Mouse (Mus musculus): ENCODE measurements around the gene Fancl. TPM values are rescaled to one million over a fixed set of nuclear protein-coding genes. Genes with fewer than 3 reads are reported as not detected.
A peak's percentile ranks its signal among the peaks of the same experiment; 100 is the strongest.
"Not testable (repeated sequence)": the region's sequence is repeated elsewhere in the genome, so short reads cannot be mapped to it uniquely, and the experiment has no call there.

Gene Fancl
- total RNA-seq (2021) (10 to 100 TPM in 1 of 2 experiments, 1 to 10 TPM in 1; 8.7 to 13.6 TPM), polyA plus RNA-seq (2012; rRNA removed) (0.38 and 0.68 TPM in 2 replicates)
- long read RNA-seq, transcript Fancl-201 (14 exons, 2,724 nt): major isoform, 6 of 6 reads
- long read RNA-seq, partial matches to known transcripts: 0 of 6 reads
- long read RNA-seq, other reads (novel, unspliced or antisense): 0 of 6 reads

DNA sequence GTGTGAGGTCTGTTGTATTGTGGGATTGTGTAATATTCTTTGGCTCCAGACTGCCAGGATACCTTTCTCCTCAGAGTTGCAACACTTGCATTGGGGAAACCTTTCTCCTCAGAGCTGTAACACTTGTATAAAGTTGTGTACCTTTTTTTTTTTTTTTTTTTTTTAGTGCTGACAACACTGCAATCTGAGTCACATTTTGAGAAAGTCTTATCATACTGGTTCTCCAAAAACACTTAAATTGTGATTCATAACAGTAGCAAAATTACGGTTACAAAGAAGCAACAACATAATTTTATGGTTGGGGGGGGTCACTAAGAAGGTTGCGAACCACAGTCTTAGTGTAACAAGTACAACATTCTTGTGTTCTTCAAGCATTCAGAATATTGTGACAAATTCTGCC, at the start of gene Fancl:
Fancl (plus strand) TSS at position 165 of the 400 bp plus-strand sequence.
- DNase-seq: no peak

DNA sequence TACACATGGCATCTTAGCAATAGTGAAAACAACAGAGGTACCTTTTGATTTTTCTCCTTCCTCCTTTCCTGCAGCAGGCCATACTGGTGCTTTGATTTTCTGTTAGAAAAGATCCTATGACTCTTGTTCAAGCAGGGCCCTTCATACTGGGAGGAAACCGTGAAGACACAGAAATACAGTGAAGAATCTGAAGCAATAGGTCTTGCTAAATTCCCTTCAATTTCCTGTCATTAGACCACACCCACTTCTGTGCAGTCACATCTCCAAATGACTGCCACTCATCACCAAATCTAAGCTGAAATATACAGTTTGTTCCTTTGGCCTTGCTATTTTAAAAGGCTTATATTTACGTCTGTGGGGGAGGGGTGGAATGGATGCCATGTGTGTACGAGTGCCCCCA, 49.1 kb upstream of the Fancl start:
- no peak for DNase-seq

DNA sequence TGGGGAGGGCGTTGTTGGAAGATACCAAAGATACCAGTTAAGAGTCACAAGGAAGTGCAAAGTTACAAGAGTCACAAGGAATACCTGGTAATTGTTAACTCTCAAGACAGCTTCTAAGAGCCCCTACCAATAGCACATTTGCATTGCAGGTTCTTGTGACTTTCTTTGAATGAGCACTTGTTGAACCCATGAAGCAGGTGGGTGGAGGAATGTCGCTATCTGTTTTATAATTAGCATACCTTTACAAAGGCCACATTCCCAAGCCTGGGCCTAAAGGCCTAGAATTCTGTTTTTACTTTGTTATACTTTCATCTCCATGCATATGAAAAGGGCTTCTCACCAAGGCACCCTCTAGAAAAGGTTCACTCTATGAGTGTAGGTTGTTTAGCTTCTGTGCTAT, 15.8 kb upstream of the Fancl start:
- not testable (repeated sequence) for DNase-seq

DNA sequence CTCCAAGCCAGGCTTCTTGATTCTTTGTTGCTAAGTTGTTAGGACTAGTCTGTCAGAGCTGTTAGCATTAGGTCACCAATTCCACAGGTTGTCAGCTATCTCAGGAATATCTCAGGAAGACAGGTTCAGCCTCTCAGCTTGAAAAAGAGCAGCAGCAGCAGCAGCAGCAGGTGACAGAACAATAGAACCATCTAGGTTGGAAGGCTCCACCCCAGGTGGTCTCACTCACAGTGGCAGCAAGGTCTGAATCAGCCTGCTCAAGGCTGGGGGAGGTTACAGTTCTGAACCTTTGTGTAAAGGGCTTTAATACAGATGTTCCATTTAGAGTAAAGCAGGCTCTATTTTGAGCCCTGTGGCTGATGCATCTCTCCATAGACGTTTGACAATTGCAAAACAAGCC, 14.0 kb upstream of the Fancl start:
- DNase-seq: not testable (repeated sequence)

DNA sequence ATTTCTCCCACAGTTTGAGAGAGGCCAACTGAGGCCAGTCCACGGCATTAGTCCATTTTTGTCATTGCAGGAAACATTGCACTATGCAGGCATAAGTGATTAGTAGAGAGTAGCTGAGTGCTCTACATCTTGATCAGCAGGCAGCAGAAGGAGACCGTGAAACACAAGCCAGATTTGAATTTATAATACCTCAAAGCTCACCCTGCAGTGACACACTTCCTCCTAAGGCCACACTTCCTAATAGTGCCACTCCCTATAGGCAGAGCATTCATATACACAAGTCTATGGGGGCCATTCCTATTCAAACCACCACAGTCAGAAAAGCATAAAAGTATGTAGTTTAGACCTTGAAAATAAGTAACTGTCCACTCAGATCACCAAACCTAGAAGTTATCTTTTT, 11.8 kb upstream of the Fancl start:
- no peak for DNase-seq

DNA sequence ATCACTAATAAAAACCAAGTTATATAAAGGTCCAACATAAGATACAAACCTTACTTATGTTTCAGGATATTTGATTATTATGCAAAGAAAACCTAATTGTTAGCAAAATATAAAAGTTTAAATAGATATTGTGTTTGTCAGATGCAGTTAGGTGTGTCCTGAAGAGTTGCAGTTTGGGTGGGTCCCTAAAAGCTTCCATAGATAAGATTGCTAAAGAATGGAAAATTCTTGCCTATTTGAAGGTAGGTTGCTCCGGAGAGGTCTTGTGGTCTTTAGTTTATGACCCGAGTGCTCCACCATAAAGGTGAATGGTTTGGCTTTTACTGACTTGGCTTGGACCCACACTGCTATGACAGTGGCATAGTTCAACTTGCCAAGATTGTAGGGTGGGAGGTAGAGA, 7.9 kb upstream of the Fancl start:
- no peak for DNase-seq

DNA sequence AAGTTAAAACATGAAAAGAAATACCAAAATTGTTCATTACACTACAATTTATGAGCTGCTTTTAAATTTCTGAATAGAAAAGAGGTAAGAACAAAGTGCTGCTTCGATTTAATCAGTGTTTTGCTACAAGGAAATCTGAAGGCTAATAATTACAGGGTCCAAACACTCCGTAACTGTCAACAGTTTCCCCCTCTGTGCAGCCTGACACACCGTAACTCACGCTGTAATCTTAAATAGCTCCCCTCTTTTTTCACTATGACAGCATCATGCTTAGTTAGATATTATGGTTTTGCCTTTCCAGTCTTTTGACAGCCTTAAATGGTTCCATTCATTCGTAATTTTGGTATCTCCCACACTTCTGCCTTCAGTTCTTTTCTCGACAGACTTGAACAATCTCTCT, 4.4 kb upstream of the Fancl start:
- DNase-seq: no peak

DNA sequence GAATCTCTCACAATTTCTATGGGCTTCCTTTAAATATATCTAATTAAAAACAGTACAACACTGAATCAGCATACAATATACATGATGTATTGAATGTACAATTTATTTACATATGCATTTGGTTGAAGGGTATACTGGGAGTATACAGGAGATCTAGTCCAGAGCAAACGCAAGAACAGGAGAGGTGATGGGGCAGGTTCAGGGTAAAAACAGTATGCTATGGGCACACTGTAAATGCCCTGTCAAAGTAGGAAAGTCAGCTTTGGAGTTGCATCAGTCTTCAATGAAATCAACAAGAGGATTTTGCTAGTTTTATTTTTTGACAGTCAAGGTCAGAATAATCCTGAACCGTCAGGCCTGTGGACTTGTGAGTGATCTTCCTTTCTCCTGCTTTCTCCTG, 743 bp downstream of the Fancl start:
- no peak for DNase-seq

DNA sequence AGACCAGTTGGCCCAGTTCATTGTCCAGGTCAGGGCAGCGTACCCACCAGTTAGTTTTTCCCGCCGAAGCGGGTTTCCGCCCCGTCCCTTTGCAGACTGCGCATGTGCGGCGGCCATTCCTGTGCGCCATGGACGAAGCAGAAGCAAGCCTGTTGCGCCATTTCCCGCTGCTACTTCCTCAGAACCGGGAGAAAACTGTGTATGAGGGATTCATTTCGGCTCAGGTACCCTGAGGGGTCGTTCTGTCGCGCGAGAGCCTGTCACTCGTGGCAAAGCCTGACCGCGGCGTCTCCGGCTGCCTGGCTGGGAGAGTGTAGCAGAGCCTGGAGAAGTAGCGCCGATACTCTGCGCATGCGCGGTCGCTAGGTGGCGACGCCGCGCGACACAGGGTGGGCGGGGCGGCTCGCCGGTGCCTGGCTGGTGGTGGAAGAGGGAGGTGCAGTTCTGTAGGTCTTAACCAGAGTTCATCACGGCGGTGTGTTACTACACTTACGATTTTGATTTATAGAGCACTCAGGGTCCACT, 1.2 kb downstream of the Fancl start:
- peak; percentile 95 for DNase-seq

DNA sequence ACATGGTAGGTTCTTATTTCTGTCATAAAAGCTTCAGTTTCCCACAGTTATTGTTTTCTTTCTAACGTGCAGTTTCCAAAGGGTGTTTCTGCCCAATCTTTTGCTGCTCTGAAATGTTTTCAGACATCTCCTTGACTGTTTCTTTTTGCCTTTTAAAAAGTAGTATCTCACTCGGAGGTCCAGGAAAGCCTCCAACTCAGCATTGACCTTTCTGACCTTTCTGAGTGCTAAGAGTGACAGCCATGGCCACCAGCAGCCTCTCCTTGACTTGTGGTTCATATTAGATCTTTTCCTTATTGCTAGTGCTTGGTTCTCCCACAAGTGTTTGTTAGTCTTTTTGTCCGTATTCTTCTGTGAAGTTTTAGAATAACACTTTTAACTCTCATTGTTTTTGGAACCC, 9.6 kb downstream of the Fancl start:
- DNase-seq: no peak

DNA sequence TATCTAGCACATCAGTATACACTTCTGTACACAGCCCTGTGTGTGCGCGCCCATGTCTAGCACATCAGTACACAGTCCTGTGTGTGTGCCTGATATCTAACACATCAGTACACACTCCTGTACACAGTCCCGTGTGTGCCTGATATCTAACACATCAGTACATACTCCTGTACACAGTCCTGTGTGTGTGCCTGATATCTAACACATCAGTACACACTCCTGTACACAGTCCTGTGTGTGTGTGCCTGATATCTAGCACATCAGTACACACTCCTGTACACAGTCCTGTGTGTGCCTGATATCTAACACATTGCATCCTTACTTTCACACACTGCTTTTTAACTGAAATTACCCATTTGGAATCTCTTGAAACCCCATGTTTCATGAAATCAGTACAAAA, 27.0 kb downstream of the Fancl start:
- DNase-seq: no peak

DNA sequence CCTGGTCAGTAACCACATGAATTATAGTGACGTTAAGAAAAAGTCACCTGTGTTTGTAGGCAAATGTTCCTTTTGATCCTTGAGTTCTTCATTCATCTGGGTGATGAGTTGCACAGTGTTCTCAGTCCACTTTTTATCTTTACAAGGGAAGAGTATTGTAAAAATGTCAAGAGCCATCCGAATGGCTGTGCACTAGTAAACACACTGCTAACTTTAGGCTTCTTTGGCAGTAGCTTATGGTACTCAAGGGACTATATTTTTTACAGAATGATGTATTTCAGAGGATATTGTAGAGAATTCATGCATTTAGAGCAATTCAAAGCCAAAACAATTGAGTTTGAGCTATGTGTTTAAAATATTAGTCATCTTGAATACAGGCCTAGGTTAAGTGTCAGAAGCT, 35.5 kb downstream of the Fancl start:
- no peak for DNase-seq

DNA sequence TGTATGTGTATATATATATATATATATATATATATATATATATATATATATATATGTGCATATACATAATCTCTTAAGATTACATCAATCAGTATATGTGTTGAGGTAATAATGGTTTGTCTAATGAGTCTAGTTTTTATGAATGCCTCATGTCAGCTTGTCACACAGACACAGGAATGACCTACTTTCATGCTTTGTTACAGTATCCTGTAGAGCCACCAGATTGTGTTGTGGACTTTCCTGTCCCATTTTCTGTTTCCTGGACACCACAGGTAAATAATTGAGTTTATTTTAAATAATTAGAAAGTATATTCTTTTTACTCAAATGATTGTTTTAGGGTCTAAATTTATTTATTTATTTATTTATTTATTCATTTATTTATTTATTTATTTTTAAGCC, 48.3 kb downstream of the Fancl start:
- DNase-seq: no peak

DNA sequence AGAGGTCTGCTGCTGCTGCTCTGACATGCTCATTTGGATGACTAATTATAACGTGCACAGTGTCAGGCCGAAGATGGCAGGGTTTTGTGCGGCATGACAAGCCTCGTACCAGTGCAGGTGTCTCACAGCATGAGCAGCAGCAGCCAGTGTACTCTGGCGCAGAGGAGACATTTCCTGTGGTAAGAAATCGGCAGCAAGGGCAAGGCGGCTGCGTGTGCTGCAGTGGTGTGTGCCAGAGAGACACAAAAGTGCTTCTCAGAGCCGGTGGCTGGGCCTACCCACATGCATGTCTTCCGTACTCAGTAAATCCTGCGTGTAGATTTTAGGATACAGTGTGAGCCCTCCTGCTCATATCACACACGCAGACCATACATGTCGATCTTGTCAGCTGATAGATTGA, 51.9 kb downstream of the Fancl start:
- no peak for DNase-seq

DNA sequence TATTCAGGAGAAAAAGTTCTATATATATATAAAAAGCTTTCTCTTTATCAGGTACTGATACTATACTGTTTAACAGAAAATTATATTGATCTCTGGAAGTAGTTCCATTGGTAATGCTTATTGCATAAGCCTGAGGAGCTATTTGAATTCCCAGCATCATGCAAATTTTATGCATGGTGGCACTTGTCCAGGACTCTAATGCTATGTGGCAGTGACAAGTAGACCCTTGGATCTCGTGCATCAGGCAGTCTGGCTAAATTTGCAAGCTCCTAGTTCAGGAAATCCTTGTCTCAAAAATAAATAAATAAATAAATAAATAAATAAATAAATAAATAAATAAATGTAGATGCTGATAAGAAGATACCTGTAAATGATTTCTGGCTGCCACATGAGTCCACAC, 55.2 kb downstream of the Fancl start:
- no peak for DNase-seq

DNA sequence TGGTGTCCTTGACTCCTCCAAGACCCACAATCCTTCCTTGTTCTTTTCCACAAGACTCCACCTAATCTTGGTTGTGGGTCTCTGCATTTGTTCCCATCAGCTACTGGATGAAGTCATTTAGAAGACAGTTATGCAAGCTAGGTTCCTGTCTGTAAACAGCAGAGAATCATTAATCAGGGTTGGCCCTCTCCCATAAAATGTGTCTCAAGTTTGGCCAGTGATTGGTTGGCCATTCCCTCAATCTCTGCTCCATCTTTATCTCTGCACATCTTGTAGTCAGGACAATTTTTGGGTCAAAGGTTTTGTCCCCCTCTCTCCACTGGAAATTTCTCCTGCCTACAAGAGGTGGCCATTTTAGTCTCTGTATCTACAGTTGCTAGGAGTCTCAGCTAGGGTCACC, 58.4 kb downstream of the Fancl start:
- no peak for DNase-seq

DNA sequence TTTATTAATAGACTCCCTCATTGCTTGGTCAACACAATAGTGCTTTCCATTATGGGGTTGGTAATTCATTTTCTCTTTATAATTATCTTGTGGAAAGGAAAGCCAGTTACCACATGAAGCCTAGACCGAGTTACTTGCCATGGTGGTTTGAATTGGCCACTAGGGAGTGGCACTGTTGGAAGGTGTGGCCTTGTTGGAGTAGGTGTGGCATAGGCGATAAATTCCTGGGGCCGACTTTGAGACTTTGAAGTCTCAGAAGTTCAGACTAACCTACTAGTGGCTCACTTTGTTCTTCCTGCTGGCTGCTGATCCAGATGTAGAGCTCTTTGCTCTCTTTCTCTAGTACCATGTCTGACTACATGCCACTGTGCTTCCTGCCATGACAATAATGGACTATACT, 63.9 kb downstream of the Fancl start:
- DNase-seq: no peak

DNA sequence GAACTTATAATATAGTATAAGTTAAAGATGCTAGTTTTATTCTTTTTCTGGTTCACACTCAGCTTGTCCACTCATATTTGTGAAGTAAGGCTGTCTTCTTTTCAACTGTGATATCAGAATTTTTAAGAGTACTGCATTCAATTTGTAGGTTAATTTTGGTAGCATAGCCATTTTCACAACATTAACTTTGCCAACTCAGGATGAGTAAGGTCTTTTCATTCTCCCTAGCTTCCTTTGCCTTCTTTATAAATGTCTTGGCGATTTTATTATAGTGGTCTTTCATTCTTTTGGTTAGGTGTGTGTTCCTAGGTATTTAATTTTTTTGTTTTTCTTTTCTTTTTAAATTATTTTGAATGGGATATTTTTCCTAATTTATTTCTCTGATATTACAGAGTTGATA, 64.7 kb downstream of the Fancl start:
- DNase-seq: no peak

DNA sequence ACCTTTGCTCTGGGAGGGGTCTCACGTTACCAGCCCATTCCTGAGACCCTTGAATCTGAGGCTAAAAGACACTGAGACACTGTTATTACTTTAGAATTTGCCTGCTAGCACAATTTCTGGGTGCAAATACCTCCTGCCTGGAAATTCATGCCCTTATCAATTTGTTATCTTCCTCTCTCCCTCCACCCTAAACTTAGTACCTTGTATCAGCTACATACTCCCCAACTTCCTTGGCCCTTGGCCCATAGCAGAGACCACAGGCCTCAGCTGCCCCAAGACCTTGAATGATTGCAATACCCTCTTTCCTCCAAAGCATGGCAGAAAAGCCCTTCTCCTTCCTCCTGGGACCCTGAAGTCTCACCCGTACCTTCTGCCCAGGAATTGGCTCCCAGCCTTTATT, 65.3 kb downstream of the Fancl start:
- DNase-seq: no peak

DNA sequence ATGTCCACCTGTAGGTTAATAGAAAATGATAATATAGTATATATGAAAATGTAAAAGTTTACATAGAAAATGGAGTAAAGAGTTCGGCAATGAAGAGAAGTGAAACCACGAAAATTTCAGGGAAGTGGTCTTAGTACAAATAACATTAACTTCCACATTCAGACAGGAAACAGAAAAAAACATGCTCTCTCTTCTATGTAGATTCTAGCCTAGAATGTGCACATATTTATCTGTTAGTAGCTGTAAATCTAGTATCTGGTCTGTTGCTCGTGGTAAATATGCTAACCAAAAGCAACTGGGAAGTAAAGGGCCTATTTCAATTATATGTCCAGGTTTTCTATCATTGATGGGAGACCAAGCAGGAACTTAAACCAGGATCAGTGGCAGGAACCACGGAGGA, 66.8 kb downstream of the Fancl start:
- no peak for DNase-seq

DNA sequence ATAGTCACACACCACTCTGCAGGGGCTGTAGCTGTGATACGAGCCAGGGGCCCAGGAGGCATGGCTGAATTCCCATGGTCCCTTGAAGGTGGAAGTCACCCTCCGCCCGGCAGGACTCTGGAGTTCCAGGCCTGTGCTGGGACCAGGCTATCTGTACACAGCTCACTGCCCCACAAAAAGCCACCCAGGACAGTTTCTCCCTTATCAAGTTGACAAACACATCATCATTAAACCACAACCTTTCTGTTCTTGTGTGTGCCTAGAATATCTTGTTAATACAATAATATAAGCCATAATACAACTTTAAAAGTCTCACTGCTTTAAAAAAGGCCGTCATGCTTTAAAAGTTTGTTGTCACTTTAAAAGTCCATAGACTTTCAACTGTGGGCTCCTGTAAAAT, 68.1 kb downstream of the Fancl start:
- no peak for DNase-seq

DNA sequence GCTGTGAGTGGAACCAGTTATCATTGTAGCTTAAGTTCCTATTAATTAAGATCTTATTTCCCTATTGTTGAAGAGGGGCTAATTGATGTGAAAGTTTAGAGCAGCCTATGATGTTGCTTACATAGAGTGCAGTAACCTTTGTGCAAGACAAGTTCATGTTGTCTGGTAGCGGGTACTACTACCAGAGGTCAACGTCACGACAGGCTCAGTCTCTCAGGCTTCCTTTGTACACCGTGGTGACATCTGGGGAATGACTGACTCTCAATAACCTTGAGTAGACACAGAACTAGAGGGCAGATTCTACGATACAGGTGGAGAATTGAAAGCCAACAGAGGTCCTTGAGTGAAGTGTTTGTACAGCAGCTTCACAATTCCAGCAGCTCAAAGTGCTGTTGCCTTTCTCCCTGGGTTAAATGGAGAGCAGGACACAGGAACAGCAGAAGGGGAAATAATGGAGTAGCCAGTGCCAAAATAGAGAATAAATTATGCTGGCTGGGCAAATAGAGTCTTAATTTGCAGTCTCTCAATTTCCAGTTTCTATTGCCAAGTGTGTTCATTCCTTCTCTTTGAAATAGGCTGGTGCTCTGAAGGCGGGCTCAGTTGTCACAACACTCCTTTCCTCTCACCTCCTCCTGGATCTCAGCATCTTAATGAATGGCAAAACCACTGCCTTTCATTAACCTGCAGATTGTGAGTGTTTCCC, 91.3 kb downstream of the Fancl start:
- DNase-seq: no peak

DNA sequence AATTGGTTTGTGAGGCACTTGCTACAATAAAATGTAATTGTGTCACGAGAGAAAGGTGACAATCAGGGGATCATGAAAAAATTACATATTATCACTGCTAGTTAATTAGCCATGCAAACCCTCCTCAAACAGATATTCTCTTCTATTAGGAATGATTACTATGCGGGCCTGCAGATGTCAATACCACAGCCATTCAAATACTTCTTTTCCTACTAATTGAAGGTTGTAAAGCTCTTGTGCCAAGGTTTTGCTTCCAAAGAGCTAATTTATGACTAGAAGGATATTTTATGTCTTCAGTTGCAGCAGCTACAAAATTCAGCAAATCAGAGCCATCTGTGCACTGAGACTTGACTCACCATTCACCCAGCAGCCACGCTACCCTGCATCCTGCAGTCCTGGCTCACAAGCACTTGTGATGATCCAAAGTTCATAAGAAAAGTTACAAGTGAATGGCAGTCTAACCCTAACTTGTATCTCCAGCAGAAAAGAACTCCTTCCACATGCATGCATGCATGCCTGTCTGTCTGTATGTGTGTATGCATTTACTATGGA, 95.8 kb downstream of the Fancl start:
- peak; percentile 6 for DNase-seq

All from adrenal gland, adult 2 months (tissue).